Mouse (Mus musculus) spleen, adult 2 months (tissue): Measurements from ENCODE around the gene Phf14. TPM values are rescaled to one million over a fixed set of nuclear protein-coding genes. Genes with fewer than 3 reads are reported as not detected.

ENCODE experiments used
- DNase-seq, 2 experiments: peaks; one replicate each; pipeline versions ENCODE4 v3.0.0 to v3.0.0-alpha.2; 2012 to 2021; ENCODE audit warnings: low spot score in 2 of 2, low read depth in 1 of 2
- H3K27ac ChIP-seq: fragments of 200-500 bp; 2 replicates; pipeline ENCODE4 v1.5.1; 2012; ENCODE audit warnings: low read length, inconsistent platforms; ENCODE audit not compliant: insufficient read depth
- H3K27me3 ChIP-seq: fragments of 200-500 bp; 2 replicates; pipeline ENCODE4 v1.6.1; 2012; ENCODE audit warnings: mild to moderate bottlenecking, moderate library complexity, low read length, inconsistent platforms; ENCODE audit not compliant: control insufficient read depth, insufficient read depth
- H3K36me3 ChIP-seq: fragments of 200-500 bp; 2 replicates; pipeline ENCODE4 v1.6.1; 2012; ENCODE audit warnings: mild to moderate bottlenecking, low read length, inconsistent platforms; ENCODE audit not compliant: control insufficient read depth, insufficient read depth
- H3K4me1 ChIP-seq: fragments of 200-500 bp; 2 replicates; pipeline ENCODE4 v1.6.1; 2011; ENCODE audit warnings: inconsistent platforms; ENCODE audit not compliant: control insufficient read depth, insufficient read depth, insufficient read length
- H3K4me3 ChIP-seq: fragments of 200-500 bp; 2 replicates; pipeline ENCODE4 v1.5.1; 2011; ENCODE audit warnings: mild to moderate bottlenecking, inconsistent platforms; ENCODE audit not compliant: insufficient read depth, insufficient read length; ENCODE audit errors: extremely low read depth
- CTCF ChIP-seq: fragments of 200-500 bp; IDR thresholded peaks from 2 replicates; pipeline ENCODE4 v1.5.1; 2011; ENCODE audit warnings: mild to moderate bottlenecking, inconsistent platforms; ENCODE audit not compliant: insufficient read depth, insufficient read length, insufficient replicate concordance; ENCODE audit errors: extremely low read depth
- POLR2A ChIP-seq: fragments of 200-500 bp; IDR thresholded peaks from 2 replicates; pipeline ENCODE4 v1.6.1; 2011; ENCODE audit warnings: low read depth, low read length, inconsistent platforms
- WGBS: fragments of 180-500 bp; shearing (Covaris S2); methylation state at CpG from one replicate; pipeline ENCODE4 v1.1.7; 2018; 5-methylcytosine and 5-hydroxymethylcytosine counted together
- polyA plus RNA-seq: library from polyadenylated mRNA; depleted of rRNA; stranded (reverse); fragments of >200 nt; gene quantifications from 2 replicates; pipeline ENCODE4 v1.2.3, GENCODE M21; 2012

The Phf14 gene
- polyA plus RNA-seq, 1 experiment = 3.5 TPM

DNA sequence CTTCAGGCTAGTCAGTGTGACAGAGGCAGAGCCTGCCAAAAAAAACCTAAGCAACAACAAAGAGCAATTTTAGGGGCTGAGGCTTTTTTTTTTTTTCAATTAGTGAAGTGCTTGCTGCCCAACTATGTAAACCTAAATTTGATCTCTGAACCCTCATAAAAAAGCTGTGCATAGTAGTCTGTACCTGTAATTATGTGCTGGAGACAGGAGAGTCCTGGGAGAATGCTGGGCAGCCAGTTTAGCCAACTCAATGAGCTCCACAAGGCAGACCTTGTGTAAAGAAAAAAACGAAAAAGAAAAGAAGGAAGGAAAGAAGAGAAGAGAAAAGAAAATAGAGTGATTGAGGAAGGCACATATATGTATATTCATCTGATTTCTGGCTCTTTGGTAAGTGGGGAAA is 112.1 kb downstream of the Phf14 start:
- WGBS = 73% methylated on average over 1 of the region's 1 CpGs
- H3K4me1 ChIP-seq = no peaks in the 10 kb centered on the region
- H3K27ac ChIP-seq = no peak overlapping the region
- no peak for DNase-seq
- TF ChIP-seq CTCF (no peak), POLR2A (no peak)
- no peak overlapping the region for H3K4me3 ChIP-seq
- peaks cover 3% of the 10 kb centered on the region; the same call in 1 of the 2 replicates for H3K36me3 ChIP-seq
- no peaks in the 10 kb centered on the region for H3K27me3 ChIP-seq

- no peak for TF ChIP-seq CTCF
- TF ChIP-seq POLR2A = no peak
- no peaks in the 10 kb centered on the region for H3K4me1 ChIP-seq
- H3K36me3 ChIP-seq = peaks cover 3% of the 10 kb centered on the region; the same call in 1 of the 2 replicates
- no peak overlapping the region for H3K4me3 ChIP-seq
- WGBS = 91% methylated on average over 3 of the region's 3 CpGs
- H3K27ac ChIP-seq = no peak overlapping the region
- no peak for DNase-seq
- H3K27me3 ChIP-seq = no peaks in the 10 kb centered on the region
Observed at GRCm38 (mm10) chr6:12020156-12020555, 112.5 kb downstream of the Phf14 start.

GRCm38 (mm10) chr6:12020738-12021137 is 113.1 kb downstream of the Phf14 start:
- H3K4me3 ChIP-seq = no peak overlapping the region
- no peaks in the 10 kb centered on the region for H3K27me3 ChIP-seq
- peaks cover 3% of the 10 kb centered on the region; the same call in 1 of the 2 replicates for H3K36me3 ChIP-seq
- no peak for DNase-seq
- 88% methylated on average over 4 of the region's 4 CpGs for WGBS
- H3K4me1 ChIP-seq = no peaks in the 10 kb centered on the region
- no peak overlapping the region for H3K27ac ChIP-seq
- no peak for TF ChIP-seq POLR2A
- no peak for TF ChIP-seq CTCF

DNA sequence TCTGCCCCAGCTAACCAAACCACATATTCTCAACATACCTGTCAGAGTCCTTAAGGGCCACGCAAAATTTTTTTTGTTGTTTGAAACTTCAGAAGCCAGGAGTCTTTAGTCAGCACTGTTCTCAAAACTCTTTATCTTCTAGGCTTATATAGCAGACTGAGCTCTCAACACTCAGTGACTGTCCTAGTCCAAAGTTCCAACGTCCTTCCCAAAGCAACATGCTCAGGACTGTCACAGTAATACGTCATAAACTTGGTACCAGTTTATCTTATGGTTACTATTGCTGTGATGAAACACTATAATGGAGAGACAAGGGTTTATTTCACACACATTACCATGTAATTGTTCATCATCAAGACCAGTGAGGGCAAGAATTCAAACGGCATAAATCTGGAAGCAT is 113.9 kb downstream of the Phf14 start:
- DNase-seq = no peak
- Histone ChIP-seq H3K27ac (no peak overlapping the region), H3K27me3 (no peaks in the 10 kb centered on the region), H3K4me1 (no peaks in the 10 kb centered on the region), H3K36me3 (peaks cover 3% of the 10 kb centered on the region; the same call in 1 of the 2 replicates), H3K4me3 (no peak overlapping the region)
- TF ChIP-seq POLR2A = no peak
- TF ChIP-seq CTCF = no peak
- WGBS = 91% methylated on average over 4 of the region's 4 CpGs

GRCm38 (mm10) chr6:12023395-12023794 is 115.8 kb downstream of the Phf14 start:
- Histone ChIP-seq H3K27me3 (no peaks in the 10 kb centered on the region), H3K36me3 (peaks cover 2% of the 10 kb centered on the region; the same call in 1 of the 2 replicates), H3K4me3 (no peak overlapping the region), H3K27ac (no peak overlapping the region), H3K4me1 (no peaks in the 10 kb centered on the region)
- DNase-seq = no peak
- no peak for TF ChIP-seq CTCF
- TF ChIP-seq POLR2A = no peak
- 86% methylated on average over 2 of the region's 2 CpGs for WGBS

DNA sequence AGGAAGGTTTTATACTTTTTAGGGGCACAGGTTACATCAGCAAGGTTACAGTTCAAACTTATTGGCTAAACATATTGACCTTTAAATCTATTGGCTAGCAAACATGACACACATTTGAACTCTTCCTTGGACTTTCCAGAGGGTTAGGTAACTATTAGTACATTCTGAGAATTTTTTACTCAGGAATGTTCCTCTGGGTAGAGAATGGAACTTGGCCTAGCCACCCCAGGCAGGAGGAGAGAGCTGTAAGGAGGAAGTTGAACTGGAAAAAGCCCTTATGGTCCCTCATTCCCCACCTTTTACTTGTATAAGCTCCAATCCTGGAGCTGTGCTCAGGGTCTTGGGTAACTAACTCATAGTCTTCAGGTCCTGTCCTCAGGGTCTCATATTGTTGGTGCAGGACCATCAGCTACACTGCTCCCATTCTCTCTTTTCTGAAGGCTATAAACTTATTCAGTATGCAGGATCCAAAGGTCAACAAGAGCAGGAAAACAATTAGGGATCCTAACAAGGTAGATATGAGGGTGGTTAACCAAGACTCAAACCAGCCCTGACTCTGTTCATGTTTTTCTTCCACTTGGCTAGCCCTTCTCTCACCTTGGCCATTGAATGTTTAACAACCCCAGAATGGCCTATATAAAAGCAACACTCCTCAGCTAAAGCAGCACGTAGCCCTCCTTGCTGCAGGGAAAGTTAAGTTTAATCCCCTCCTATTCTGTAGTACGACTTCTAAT is 119.4 kb downstream of the Phf14 start:
- no peak overlapping the region for H3K4me3 ChIP-seq
- H3K27me3 ChIP-seq = no peaks in the 10 kb centered on the region
- 97% methylated on average over 2 of the region's 2 CpGs for WGBS
- no peak overlapping the region for H3K27ac ChIP-seq
- TF ChIP-seq CTCF (no peak), POLR2A (no peak)
- H3K36me3 ChIP-seq = no peaks in the 10 kb centered on the region; the same call in 1 of the 2 replicates
- no peaks in the 10 kb centered on the region for H3K4me1 ChIP-seq
- no peak for DNase-seq

GRCm38 (mm10) chr6:12034561-12034960 is 127.0 kb downstream of the Phf14 start:
- TF ChIP-seq POLR2A = no peak
- TF ChIP-seq CTCF = no peak
- 84% methylated on average over 4 of the region's 4 CpGs for WGBS

More at GRCm38 (mm10) chr6:12034561-12034960, 127.0 kb downstream of the Phf14 start:
- H3K27me3 ChIP-seq = no peaks in the 10 kb centered on the region
- DNase-seq = no peak
- H3K27ac ChIP-seq = no peak overlapping the region
- no peak overlapping the region for H3K4me3 ChIP-seq
- no peaks in the 10 kb centered on the region; the same call in 1 of the 2 replicates for H3K4me1 ChIP-seq
- peaks cover under 1% of the 10 kb centered on the region; the same call in 1 of the 2 replicates for H3K36me3 ChIP-seq
